Mouse (Mus musculus): ENCODE results near the gene Caln1.

- TF ChIP-seq EP300 (IDR thresholded peaks at IDR 0.05; ENCODE audit: low read depth in 1 of 2, low read length in 2 of 2) = no peak
- TF ChIP-seq USF1 (IDR thresholded peaks at IDR 0.05; ENCODE audit: low read depth, low read length) = no peak
- no peak for TF ChIP-seq CTCF (IDR thresholded peaks at IDR 0.05 in 2 of 3, conservative IDR thresholded peaks at IDR 0.05 in 1 of 3; ENCODE audit: control insufficient read depth in 1 of 3, insufficient read depth in 1 of 3, low read depth in 2 of 3, low read length in 3 of 3, poor library complexity in 1 of 3, severe bottlenecking in 1 of 3)
- no peak for TF ChIP-seq SIN3A (IDR thresholded peaks at IDR 0.05; ENCODE audit: low read length)
These were observed 105.6 kb downstream of the Caln1 start for GRCm38 (mm10) chr5:130474876-130475275.
